Mouse (Mus musculus): ENCODE data around the gene Stim2. TPM values are rescaled to one million over a fixed set of nuclear protein-coding genes. Genes with fewer than 3 reads are reported as not detected.

Stim2 gene
- total RNA-seq, 1 experiment from 2014 or later, result 45.9 TPM

- ATAC-seq (ENCODE audit: extremely low read depth, insufficient number of reproducible peaks, low FRiP score, poor library complexity, severe bottlenecking), result no peak
These were observed 10.8 kb upstream of the Stim2 start for GRCm38 (mm10) chr5:53987496-53987895.

- no peak for ATAC-seq (ENCODE audit: extremely low read depth, insufficient number of reproducible peaks, low FRiP score, poor library complexity, severe bottlenecking)
These were observed 10.2 kb upstream of the Stim2 start for GRCm38 (mm10) chr5:53988053-53988452.

DNA sequence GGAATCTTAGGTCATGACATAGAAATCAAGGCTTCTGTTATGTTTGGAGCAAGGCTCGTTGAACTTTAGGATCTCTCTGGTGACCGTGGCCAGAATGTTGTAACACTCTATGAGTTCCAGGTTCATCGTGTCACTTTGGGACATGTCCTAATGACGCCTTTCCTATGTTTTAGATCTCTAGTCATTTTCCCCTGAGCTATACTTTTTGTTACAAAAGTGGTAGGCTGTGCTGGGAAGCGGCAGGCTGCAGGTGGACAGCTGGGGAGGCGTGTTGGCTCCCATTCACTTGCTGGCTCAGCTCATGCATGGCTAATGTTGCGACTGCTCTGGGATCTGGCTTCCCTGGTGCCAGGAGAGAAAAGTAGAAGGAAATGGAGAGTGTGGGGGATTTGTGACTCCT is 5.7 kb upstream of the Stim2 start:
- no peak for ATAC-seq (ENCODE audit: extremely low read depth, insufficient number of reproducible peaks, low FRiP score, poor library complexity, severe bottlenecking)

- no peak for ATAC-seq (ENCODE audit: extremely low read depth, insufficient number of reproducible peaks, low FRiP score, poor library complexity, severe bottlenecking)
These were observed 3.7 kb upstream of the Stim2 start for GRCm38 (mm10) chr5:53994576-53994975.

- ATAC-seq (ENCODE audit: extremely low read depth, insufficient number of reproducible peaks, low FRiP score, poor library complexity, severe bottlenecking), result peak; percentile 56
These were observed 3.0 kb upstream of the Stim2 start for GRCm38 (mm10) chr5:53995316-53995715.

DNA sequence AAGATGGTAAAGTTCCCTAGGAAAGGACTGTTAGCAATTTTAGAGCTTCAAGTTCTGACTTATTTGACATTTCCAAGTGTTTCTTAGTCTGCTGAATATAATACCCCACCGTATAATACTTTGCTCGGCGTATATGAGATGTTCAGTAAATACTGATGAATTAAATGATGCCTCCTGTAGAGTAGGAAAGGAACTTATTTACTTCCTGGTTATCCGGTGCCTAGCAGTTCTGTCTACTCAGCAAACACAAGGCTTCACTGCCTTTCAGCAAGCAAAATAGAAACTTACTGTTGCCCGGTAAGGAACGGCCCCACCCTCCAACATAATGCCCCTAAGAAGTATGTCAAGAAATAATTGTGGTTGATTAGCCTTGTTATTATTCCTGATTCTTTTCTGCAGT is 1.5 kb upstream of the Stim2 start:
- no peak for ATAC-seq (ENCODE audit: extremely low read depth, insufficient number of reproducible peaks, low FRiP score, poor library complexity, severe bottlenecking)

DNA sequence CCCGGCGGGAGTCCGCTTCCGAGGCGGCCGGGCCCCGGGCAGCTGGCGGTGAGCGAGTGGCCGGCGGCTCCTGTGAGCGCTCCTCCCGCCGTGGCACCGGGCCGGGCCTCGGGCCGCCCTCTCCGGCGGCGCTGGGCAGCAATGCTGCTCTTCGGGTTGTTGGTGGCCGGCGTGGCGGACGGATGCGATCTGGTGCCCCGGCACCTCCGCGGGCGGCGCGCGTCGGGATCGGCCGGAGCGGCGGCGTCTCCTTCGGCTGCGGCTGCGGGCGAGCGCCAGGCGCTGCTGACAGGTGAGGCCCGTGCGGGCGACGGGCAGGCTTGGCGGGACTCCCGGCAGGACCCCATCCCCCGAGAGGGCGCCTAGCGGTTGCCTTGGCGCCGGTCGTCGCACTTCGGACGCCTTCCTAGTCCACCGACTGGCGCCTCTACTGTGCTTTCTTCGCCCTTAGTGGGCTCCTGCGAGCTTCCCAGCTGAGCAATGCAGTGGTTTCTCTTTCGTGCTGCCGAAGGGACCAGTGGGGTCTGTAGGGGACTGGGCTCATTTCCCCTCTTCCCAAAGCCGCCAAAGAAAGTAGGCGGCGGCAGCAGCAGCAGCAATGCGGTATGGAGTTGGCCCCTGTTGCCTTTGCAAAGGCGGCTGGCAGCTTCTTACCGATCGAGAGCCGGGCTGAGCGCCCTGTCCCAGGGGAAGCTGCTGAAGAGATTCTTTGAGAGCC is 603 bp downstream of the Stim2 start:
- ATAC-seq (ENCODE audit: extremely low read depth, insufficient number of reproducible peaks, low FRiP score, poor library complexity, severe bottlenecking), result peak; percentile 18

DNA sequence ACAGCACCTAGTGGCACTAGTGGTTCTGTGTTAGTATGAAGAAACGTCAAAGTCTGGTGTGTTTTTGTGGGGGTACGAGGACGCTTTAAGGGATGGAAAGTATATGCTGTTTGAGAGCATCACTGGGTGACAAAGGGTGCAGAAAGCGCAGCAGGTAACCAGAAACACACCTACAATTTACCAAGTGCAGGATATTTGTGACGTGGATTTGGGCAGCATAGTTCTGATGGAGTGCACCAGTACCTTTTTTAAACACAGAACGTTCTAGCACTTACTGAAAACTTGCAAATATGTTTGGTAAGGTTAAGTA is 1.1 kb downstream of the Stim2 start:
- no peak; the same call in 1 of the 2 replicates for ATAC-seq (ENCODE audit: extremely low read depth, insufficient number of reproducible peaks, low FRiP score, poor library complexity, severe bottlenecking)

DNA sequence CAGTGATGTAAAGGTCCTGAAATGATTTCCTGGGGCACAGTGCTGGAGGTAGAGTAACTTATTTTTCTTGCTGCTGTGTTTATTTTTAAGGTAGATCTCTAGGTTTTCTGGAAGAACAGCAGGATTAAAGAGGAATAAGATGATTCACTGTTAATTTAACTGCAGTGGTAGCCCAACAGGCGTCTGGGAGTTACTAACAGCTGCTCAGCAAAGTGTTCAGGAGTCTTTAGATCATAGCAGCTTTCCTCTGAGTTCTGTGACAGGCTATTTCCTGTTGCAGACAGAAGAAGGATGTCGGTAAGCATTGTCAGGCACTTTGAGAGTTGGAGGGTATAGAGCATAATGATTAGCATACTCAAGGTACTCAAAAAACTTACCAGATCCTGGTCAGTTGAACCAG is 1.5 kb downstream of the Stim2 start:
- no peak for ATAC-seq (ENCODE audit: extremely low read depth, insufficient number of reproducible peaks, low FRiP score, poor library complexity, severe bottlenecking)

- ATAC-seq (ENCODE audit: extremely low read depth, insufficient number of reproducible peaks, low FRiP score, poor library complexity, severe bottlenecking), result no peak
These were observed 2.7 kb downstream of the Stim2 start for GRCm38 (mm10) chr5:54001021-54001420.

DNA sequence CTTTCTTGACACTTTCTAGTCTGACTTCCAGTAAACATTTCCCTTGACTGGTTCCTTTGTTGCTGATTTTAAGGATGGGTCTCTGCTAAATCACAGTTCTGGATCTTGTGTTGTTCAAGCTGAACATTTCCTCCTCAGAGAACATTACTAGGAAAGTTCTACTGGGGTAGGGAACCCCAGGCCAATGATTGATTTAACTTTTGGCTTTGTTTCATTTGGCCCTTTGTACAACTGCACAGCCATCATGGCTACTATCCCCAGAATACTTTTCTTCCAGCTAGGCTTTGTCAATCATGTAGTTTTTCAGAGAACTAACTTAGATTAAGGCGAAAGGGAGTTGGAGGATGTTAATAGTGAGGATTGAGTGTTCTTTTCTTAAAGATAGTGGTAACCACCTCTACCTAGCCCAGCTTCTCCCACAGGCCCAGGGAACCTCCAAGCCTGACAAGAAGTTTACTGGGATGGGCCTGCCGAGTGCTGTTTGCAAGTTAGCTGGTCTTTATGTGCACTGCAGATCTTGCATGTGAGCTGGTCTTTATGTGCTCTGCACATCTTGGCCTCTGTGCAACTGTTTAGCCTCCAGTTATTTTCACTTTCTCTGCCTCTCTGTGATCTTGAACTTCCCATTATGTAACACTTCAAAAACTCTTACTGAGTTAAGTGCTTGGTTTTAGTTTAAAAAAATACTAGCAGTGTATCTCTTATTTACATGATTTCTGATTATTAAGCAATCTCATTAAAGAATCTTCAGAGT is 7.0 kb downstream of the Stim2 start:
- ATAC-seq (ENCODE audit: extremely low read depth, insufficient number of reproducible peaks, low FRiP score, poor library complexity, severe bottlenecking), result no peak

DNA sequence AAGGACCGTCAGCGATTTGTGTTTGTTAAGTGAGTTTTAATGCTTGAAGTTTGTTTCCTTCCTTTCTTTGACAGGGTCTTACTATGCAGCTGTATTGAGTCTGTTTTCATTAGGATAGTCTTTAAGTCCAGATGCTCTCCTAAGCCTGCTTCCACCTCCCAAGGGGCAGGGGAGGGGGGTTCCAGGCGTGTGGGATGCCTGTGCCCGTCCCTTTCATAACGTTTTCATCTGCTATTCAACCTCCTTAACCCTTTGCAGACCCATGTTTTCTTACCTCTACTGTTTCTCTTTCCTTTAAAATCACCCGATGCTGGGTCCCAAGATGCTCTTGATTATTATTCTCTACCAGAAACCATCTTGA is 7.5 kb downstream of the Stim2 start:
- ATAC-seq (ENCODE audit: extremely low read depth, insufficient number of reproducible peaks, low FRiP score, poor library complexity, severe bottlenecking), result no peak

DNA sequence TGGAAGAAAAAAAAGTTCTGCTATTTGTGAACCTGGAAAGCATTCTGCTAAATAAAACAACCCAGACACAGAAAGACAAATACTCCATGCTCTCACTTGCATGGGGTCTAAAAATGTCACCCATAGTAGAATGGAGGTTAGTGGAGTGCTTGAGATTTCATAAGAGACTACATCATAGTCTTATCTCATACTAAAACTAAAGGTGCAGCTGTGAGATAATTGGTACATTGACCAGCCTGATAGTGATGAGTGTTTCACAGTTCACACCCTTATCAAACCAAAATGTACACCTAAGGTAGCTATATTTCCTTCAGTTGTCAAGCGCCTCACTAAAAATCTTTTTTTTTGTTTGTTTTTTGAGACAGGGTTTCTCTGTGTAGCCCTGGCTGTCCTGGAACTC is 8.5 kb downstream of the Stim2 start:
- no peak for ATAC-seq (ENCODE audit: extremely low read depth, insufficient number of reproducible peaks, low FRiP score, poor library complexity, severe bottlenecking)

DNA sequence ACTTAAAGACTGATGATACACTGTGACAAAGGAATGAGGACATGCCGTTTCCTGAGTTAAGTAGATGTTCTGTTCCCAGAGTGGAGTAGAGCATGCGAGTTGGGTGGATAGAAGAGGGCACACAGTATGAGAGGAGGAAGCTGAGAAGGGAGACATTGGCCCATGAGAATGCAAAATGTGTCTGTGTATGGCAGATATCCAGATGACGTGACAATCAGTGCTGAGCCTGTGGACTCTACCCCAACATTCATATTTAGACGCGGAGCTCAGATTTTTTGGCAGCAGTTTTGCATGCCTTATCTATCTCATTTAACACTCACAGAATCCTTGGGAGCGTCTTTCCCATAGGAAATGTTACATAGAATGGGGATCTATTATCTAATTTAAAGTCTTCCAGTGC is 9.3 kb downstream of the Stim2 start:
- ATAC-seq (ENCODE audit: extremely low read depth, insufficient number of reproducible peaks, low FRiP score, poor library complexity, severe bottlenecking), result no peak

GRCm38 (mm10) chr5:54013271-54013670 is 15.0 kb downstream of the Stim2 start:
- ATAC-seq (ENCODE audit: extremely low read depth, insufficient number of reproducible peaks, low FRiP score, poor library complexity, severe bottlenecking), result no peak

DNA sequence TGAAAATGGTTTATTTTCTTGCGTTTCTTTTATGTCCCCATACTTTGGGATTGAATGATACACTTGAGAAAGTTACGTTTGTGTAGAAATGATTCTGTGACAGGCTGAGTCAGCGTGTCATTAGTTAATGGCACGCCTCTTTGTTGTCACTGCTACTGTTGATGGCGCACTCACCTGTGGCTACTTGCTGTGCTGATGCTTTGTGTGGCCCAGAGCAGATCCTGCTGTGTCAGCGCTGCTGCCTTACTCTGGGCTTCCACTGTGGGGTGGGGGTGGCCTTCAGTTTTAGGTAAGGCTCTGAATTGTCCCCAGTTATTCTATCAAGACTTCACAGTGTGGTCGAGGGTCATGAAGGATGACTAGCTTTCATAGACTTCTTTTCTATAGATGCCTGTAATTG is 18.8 kb downstream of the Stim2 start:
- ATAC-seq (ENCODE audit: extremely low read depth, insufficient number of reproducible peaks, low FRiP score, poor library complexity, severe bottlenecking), result no peak

GRCm38 (mm10) chr5:54018856-54019255 is 20.6 kb downstream of the Stim2 start:
- no peak for ATAC-seq (ENCODE audit: extremely low read depth, insufficient number of reproducible peaks, low FRiP score, poor library complexity, severe bottlenecking)

DNA sequence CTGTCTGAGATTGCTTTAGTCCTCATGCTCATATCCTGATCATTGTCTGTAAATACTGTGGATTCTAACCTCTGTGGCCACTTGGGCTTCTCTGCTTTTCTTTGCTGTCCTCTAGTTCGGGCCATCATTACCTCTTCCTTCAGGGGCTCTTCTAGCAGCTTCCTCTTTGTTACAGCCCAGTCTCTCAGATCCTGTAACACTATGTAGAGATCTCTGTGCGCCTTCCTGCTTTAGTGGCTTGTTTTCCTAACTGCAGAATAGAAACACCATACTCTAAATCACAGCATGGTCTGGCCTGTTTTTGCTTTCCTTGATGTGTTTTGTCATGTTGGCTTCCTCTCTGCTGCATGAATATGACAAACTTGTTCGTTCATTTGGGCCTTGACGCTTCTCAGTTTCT is 21.2 kb downstream of the Stim2 start:
- peak; percentile 68 for ATAC-seq (ENCODE audit: extremely low read depth, insufficient number of reproducible peaks, low FRiP score, poor library complexity, severe bottlenecking)

DNA sequence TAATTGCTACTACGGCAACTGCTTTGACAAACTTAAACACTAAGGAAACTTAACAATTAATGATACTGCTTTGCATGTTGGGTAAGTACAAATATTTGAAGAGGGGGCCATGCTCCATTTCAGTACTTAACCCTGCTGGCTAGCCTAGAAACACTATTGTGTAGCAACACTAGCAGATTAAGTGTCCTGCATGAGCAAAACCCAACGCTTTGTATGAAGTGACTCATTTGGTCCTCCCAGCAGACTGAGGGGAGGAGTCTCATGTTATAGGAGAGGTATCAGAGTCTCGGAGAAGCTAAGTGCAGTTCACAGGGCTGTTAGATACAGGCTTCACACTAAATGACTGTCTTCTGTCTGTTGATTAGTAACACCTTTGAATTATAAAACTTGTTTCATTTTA is 26.3 kb downstream of the Stim2 start:
- ATAC-seq (ENCODE audit: extremely low read depth, insufficient number of reproducible peaks, low FRiP score, poor library complexity, severe bottlenecking), result no peak

DNA sequence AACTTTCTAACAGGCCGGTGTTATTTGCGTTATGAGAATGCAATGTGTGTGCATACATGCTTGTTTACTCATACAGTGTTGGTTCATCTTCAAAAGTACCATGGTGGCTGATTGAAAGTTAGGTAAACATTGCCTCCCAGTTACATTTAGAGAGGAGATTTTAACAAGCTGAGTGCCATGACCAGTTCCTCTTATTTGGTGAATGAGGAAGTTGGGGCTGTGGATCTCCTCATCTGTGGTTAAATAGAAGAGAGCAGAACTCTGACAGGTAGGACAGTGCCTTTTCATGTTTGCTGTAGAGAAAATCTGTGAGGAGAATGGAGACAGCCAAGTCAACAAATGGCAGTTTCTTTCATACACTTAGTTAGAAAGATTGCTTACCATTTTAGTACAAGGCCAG is 27.3 kb downstream of the Stim2 start:
- peak; percentile 94 for ATAC-seq (ENCODE audit: extremely low read depth, insufficient number of reproducible peaks, low FRiP score, poor library complexity, severe bottlenecking)

DNA sequence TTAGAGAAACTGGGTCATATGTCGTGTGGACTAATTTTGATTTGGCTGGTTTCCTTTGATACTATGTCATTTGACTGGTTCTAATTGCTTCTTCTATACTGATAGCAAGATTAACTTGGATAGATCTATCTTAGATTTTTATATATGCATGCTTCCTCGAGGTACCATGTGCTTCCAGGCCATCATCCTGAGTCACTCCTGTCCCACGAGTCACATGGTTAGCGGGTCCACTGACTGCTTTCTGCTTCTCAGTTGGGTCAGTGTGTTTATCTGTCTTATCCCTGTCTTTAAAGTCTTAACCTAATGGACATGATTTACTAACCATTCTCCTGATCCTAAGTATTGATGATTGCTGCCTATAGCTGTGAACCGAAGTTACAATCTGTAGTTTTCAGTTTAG is 34.9 kb downstream of the Stim2 start:
- no peak for ATAC-seq (ENCODE audit: extremely low read depth, insufficient number of reproducible peaks, low FRiP score, poor library complexity, severe bottlenecking)

All from neutrophil, adult 5-6 weeks (primary cell).